Mouse (Mus musculus) stomach, postnatal 0 days (tissue): ENCODE data around the gene Mageb3.
"Not testable (repeated sequence)": the region's sequence is repeated elsewhere in the genome, so short reads cannot be mapped to it uniquely, and the experiment has no call there.

Source experiments
- CTCF ChIP-seq: IDR thresholded peaks from 2 replicates; pipeline ENCODE4 v1.5.1; 2016; ENCODE audit warnings: antibody characterized with exemption, low read depth, mild to moderate bottlenecking, moderate library complexity
- EP300 ChIP-seq: optimal IDR thresholded peaks from 2 replicates; pipeline ENCODE3; 2016; ENCODE audit warnings: antibody characterized with exemption

DNA sequence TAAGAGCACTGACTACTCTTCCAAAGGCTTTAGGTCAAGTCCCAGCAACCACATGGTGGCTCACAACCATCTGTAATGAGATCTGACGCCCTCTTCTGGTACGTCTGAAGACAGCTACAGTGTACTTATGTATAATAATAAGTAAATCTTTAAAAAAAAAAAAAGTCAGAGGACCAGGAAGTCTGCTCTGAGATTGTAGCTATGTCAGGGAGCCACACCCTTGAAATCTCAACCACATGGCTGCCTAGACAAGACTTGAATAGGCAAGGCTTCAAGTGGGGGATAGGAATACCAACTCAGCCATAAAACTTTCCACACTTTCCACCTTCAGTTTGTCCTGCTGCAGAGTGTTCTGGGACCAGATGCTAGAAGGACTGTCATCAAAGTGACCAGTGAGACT lies 18.3 kb downstream of the Mageb3 start:
- TF ChIP-seq CTCF, EP300: not testable (repeated sequence)
